Mouse (Mus musculus) forebrain, embryonic 16.5 days (tissue): ENCODE results near the gene Eif3k. TPM values are rescaled to one million over a fixed set of nuclear protein-coding genes. Genes with fewer than 3 reads are reported as not detected.
A peak's percentile ranks its signal among the peaks of the same experiment; 100 is the strongest.

Experiments used
- ATAC-seq: fragments of 200-750 bp; cut with Nextera tagmentation; 2 replicates; pipeline ENCODE4 v1.8.0; 2017; ENCODE audit warnings: mild to moderate bottlenecking, moderate library complexity
- H3K27ac ChIP-seq: fragments of 300-500 bp; sonication (generic); 2 replicates; pipeline ENCODE4 v1.5.1; 2014; ENCODE audit warnings: low read length, control low read depth
- H3K27me3 ChIP-seq: fragments of 300-500 bp; sonication (generic); replicated peaks from 2 replicates; pipeline ENCODE4 v1.6.1; 2014; ENCODE audit warnings: low read length; ENCODE audit not compliant: control insufficient read depth, insufficient read depth
- H3K36me3 ChIP-seq: fragments of 300-500 bp; sonication (generic); 2 replicates; pipeline ENCODE4 v1.6.1; 2014; ENCODE audit not compliant: control insufficient read depth, insufficient read depth
- H3K4me1 ChIP-seq: fragments of 300-500 bp; sonication (generic); replicated peaks from 2 replicates; pipeline ENCODE4 v1.6.1; 2014; ENCODE audit warnings: low read length; ENCODE audit not compliant: control insufficient read depth, insufficient read depth
- H3K4me2 ChIP-seq: fragments of 300-500 bp; sonication (generic); 2 replicates; pipeline ENCODE4 v1.6.1; 2014; ENCODE audit warnings: mild to moderate bottlenecking, low read length, control low read depth
- H3K4me3 ChIP-seq: fragments of 300-500 bp; sonication (generic); replicated peaks from 2 replicates; pipeline ENCODE4 v1.5.1; 2014; ENCODE audit warnings: mild to moderate bottlenecking, low read length, control low read depth
- H3K9ac ChIP-seq: fragments of 300-500 bp; sonication (generic); replicated peaks from 2 replicates; pipeline ENCODE4 v1.6.1; 2014; ENCODE audit warnings: low read depth, low read length, control low read depth
- H3K9me3 ChIP-seq: fragments of 300-500 bp; sonication (generic); 2 replicates; pipeline ENCODE4 v1.6.1; 2016; ENCODE audit warnings: low read length; ENCODE audit not compliant: control insufficient read depth
- WGBS: fragments of 180-500 bp; shearing (Covaris S2); extraction: QIAGEN DNeasy Blood & Tissue Kit; methylation state at CpG from one replicate; pipeline ENCODE4 v1.1.7; 2014; 5-methylcytosine and 5-hydroxymethylcytosine counted together
- polyA plus RNA-seq: library from polyadenylated mRNA; unstranded; fragments of >200 nt; fragmentation: Nextera tagmentation; extraction: Ambion mirVana; gene quantifications from 2 replicates; pipeline ENCODE4 v1.2.1, GENCODE M21; 2015

Gene Eif3k
- polyA plus RNA-seq, 1 experiment from 2014 or later, result 296 TPM

DNA sequence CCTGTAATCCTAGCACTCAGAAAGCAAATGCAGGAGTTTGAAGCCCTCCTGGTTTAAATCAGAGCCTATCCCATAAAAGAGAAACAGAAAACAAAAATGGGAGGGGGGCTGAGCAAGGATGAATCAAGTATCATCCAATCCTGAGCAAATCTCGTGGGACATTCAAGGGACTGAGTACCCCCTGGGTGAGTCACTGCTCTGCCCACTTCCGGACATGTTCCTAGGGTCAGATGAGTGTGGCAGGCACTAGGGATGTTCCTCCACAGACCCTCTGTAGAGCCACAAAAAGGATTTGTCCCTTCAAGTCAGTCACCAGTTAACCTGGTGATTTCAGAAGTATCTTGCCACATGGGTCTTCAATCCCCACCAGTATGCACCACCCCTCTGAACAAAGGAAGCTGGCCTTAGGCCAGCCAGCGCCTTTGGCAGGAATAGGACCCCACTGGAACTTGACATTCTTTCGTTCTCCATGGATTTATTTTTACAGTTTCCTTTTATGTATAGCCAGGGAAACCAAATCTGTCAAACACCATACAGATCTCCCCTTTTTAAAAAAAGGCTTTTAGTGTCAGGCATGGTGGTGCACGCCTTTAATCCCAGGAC is 26.3 kb downstream of the Eif3k start:
- Histone ChIP-seq H3K4me3 (no peak overlapping the region), H3K27ac (no peak overlapping the region), H3K9ac (no peak overlapping the region), H3K4me1 (peaks cover 50% of the 10 kb centered on the region), H3K9me3 (no peaks in the 10 kb centered on the region), H3K4me2 (no peak overlapping the region), H3K27me3 (no peaks in the 10 kb centered on the region), H3K36me3 (no peaks in the 10 kb centered on the region)
- no peak for ATAC-seq
- 37% methylated on average over 5 of the region's 5 CpGs for WGBS

DNA sequence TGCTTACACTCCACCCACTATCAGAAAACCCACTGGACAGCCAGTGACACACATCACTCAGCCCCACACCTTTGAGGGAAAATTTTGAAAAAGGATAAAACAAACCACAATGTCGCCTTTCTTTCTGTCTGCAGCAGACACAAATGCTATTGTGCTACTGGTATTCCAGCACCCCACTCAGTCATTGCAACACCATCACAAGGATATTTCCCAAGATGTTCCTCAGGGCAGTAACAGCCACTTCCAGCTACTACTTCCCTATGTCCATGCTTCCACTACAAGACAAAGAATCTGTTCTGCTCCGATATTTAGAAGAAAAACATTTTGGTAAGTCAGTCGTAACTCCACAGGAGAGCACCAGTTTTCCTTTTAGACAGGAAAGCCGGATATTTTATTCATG is 26.9 kb downstream of the Eif3k start:
- Histone ChIP-seq H3K27me3 (no peaks in the 10 kb centered on the region), H3K9me3 (no peaks in the 10 kb centered on the region), H3K27ac (no peak overlapping the region), H3K9ac (no peak overlapping the region), H3K4me3 (no peak overlapping the region), H3K4me2 (no peak overlapping the region), H3K4me1 (peaks cover 44% of the 10 kb centered on the region), H3K36me3 (no peaks in the 10 kb centered on the region)
- no peak for ATAC-seq
- WGBS, result 80% methylated on average over 4 of the region's 4 CpGs

DNA sequence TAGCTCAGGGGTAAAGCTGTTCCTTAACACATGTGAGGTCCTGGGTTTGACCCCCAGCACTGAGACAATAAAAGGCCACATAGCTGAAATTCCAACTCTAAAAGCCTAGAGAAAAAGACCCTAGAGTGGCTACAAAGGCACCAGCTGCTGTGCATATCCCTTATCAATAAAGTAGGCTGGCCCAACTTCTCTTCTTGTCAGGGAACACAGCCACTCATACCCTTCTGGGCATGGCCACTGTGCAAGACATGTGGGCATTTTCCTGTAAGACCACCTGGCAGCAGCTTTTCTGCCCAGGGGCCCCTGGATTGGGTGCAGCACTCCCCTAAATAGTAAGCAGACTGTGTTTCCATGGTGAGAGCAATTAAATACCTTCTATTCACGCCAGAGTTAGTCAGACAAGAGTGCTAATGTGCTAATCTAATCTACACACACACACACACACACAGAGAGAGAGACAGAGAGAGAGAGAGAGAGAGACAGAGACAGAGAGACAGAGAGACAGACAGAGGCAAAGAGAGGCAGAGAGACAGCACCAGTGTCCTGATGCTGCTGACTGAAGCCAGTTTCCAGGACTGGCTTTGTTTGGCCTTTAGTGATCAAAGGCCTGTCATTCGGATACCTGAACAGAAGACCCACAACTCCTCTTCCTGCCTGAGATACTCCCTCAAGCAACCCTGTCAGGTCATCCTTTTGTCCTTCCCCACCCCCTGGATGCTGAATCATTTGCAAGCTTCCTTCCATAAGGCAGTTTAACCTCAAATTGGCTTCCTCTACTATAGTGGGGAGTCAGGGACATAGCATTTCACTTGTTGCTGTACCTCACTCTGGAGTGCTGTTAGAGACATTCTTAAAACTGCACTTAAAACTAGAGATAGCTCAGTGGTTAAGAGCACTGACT is 27.9 kb downstream of the Eif3k start:
- Histone ChIP-seq H3K4me2 (no peak overlapping the region), H3K9ac (no peak overlapping the region), H3K36me3 (no peaks in the 10 kb centered on the region), H3K27ac (peak overlapping the region; percentile 12; the same call in 1 of the 2 replicates), H3K4me1 (peaks cover 33% of the 10 kb centered on the region), H3K9me3 (no peaks in the 10 kb centered on the region), H3K27me3 (no peaks in the 10 kb centered on the region), H3K4me3 (no peak overlapping the region)
- 8% methylated on average over 2 of the region's 2 CpGs for WGBS
- peak; percentile 80 for ATAC-seq

DNA sequence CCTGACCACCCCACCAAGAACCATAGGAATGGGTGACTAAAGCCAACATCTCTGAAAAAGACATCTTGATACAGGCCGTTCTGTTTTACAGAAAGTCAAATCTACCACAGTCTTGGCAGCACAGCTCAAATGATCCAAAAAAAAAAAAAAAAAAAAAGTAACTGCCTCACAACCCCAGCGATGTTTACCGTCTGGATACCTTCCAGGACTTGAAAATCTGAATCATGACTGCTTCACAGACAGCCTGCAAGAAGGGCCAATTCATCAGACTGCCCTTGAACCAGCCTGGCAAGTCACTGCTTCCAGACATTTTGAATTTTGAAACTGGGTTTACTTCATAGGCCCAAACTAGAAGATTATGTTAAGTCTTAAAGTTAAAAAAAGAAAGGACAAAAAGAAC is 28.9 kb downstream of the Eif3k start:
- no peak overlapping the region for H3K4me3 ChIP-seq
- H3K4me2 ChIP-seq, result no peak overlapping the region
- 0 out of 2 replicates have a peak, but pooled peaks have one; percentile 14 for ATAC-seq
- H3K9ac ChIP-seq, result no peak overlapping the region
- peaks cover 29% of the 10 kb centered on the region for H3K4me1 ChIP-seq
- H3K9me3 ChIP-seq, result no peaks in the 10 kb centered on the region
- H3K36me3 ChIP-seq, result no peaks in the 10 kb centered on the region
- WGBS, result 6% methylated on average over 3 of the region's 3 CpGs
- H3K27me3 ChIP-seq, result no peaks in the 10 kb centered on the region
- H3K27ac ChIP-seq, result no peak overlapping the region

DNA sequence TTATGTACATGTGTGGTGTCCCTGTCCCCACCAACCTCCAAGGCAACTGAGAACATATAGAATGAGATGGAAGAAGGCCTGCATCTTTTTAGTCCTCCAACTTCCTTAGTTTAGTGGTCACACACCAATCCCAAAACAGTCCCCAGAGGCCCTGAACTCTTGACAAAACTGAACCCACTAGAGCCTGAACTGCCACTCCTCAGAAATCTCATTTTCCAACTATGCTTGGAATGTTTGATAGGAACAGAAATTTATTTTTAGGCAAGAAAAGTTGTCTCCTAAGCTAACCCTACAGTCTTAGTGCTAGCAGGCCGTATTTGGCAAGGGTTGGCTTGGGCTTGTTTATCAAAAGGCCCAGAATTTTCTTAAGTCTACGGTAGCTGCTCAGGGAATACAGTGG is 29.9 kb downstream of the Eif3k start:
- WGBS, result 91% methylated on average over 2 of the region's 2 CpGs
- no peaks in the 10 kb centered on the region for H3K36me3 ChIP-seq
- no peak overlapping the region for H3K4me3 ChIP-seq
- no peak for ATAC-seq
- no peak overlapping the region for H3K4me2 ChIP-seq
- H3K27ac ChIP-seq, result no peak overlapping the region
- no peak overlapping the region for H3K9ac ChIP-seq
- H3K27me3 ChIP-seq, result no peaks in the 10 kb centered on the region
- no peaks in the 10 kb centered on the region for H3K9me3 ChIP-seq
- peaks cover 23% of the 10 kb centered on the region for H3K4me1 ChIP-seq

DNA sequence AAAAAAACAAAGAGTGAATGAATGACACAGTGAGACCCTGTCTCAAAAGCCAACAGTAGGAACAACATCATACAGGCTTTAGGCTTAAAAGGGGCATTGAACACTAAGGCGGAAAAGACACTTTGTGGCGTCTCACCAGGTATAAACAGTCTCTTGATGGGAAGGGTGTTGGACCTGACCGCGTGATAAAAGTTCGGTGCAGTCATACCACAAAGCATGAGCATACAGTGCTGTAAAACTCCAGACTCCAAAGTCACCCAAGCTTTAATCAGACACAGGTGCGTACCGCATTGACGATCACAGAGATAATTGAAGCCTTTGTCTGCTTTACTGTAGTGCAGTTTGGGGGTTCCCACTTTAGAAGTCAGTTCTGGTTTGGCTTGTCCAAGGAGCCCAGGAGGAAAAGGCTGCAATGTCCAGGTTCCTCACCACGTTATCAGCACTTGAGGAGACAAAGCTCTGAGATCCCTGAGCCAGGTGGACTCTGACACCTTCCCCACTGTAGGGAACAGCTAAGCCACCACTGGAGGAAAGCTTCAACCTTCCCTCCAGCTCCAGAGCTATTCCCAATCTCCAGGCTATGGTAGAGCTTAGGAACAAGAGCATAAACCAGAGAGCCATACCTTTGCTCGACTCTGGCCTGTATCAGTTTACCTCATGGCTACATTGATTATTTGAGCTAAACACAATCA is 31.2 kb downstream of the Eif3k start:
- 93% methylated on average over 10 of the region's 10 CpGs for WGBS
- H3K27me3 ChIP-seq, result no peaks in the 10 kb centered on the region
- H3K4me3 ChIP-seq, result no peak overlapping the region
- H3K4me1 ChIP-seq, result peaks cover 29% of the 10 kb centered on the region
- H3K36me3 ChIP-seq, result no peaks in the 10 kb centered on the region
- no peak overlapping the region for H3K4me2 ChIP-seq
- no peak overlapping the region for H3K9ac ChIP-seq
- ATAC-seq, result no peak
- H3K9me3 ChIP-seq, result no peaks in the 10 kb centered on the region
- H3K27ac ChIP-seq, result no peak overlapping the region

DNA sequence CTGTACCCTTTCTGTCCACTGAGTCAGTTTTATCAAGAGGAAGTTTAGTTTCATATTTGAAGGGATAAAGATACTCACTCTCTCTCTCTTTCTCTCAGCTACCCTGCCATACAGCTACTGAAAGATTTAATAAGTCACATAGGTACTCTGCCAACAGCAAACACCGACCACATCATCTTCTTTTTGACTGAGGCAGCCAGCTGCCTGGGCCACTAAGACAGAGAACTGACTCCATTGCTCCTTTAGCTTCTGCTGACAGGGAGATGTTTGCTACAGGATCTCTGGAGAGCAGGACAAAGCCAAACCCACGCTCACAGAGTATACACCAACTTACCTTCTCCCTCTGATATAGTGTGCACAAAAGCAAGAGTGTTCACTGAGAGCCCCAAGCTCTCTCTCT is 32.4 kb downstream of the Eif3k start:
- WGBS, result 88% methylated on average over 2 of the region's 2 CpGs
- H3K36me3 ChIP-seq, result no peaks in the 10 kb centered on the region

DNA sequence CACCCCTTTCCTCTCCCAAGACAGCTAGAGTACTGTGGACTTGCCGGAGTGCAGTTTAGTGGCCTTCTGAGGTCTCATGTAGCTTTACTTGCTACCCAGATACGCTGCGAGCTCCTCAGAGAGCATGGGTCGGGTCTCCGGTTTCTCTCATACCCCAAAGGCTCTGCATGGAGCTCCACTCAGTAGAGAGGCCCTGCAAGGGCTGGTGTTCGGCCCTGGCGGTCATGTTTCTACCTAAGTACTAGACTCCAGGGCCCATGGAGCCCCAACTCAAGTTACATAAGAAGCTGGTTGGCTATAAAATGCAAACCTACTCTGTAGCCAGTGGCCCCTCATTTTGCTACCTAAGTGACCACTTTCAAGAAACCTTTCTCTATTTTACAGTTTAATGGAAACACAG is 32.9 kb downstream of the Eif3k start:
- no peak overlapping the region for H3K4me2 ChIP-seq
- H3K27me3 ChIP-seq, result no peaks in the 10 kb centered on the region
- H3K4me1 ChIP-seq, result peaks cover 36% of the 10 kb centered on the region
- no peaks in the 10 kb centered on the region for H3K9me3 ChIP-seq
- H3K4me3 ChIP-seq, result no peak overlapping the region
- no peak overlapping the region for H3K9ac ChIP-seq
- no peaks in the 10 kb centered on the region for H3K36me3 ChIP-seq
- 95% methylated on average over 7 of the region's 7 CpGs for WGBS
- no peak for ATAC-seq
- no peak overlapping the region for H3K27ac ChIP-seq

More for the DNA sequence above, 32.4 kb downstream of the Eif3k start:
- Histone ChIP-seq H3K9me3 (no peaks in the 10 kb centered on the region), H3K27ac (no peak overlapping the region), H3K27me3 (no peaks in the 10 kb centered on the region), H3K4me3 (no peak overlapping the region), H3K4me1 (peaks cover 38% of the 10 kb centered on the region), H3K4me2 (no peak overlapping the region), H3K9ac (no peak overlapping the region)
- no peak for ATAC-seq

DNA sequence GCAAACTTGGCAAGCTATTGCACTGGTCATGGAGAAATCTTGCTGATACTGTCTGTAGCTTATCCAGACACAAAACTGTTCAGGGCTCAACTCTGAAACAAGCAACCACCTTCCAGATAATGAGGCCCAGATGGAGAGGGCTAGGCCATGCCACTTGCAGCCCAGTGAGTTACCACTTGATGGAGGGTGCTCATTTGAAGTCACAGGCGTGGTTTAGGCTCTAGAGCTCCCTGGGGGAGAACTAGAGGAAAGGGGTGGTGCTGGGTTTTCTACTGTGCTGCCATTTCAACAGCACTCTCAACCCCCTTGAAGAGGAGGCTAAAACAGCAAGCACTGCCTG is 35.4 kb downstream of the Eif3k start:
- ATAC-seq, result no peak
- Histone ChIP-seq H3K4me2 (no peak overlapping the region), H3K9me3 (no peaks in the 10 kb centered on the region), H3K27me3 (no peaks in the 10 kb centered on the region), H3K36me3 (no peaks in the 10 kb centered on the region), H3K4me3 (no peak overlapping the region), H3K27ac (no peak overlapping the region), H3K9ac (no peak overlapping the region), H3K4me1 (peaks cover 22% of the 10 kb centered on the region)
- WGBS, result 29% methylated on average over 1 of the region's 1 CpGs
